Mouse (Mus musculus): ENCODE measurements around the gene Frat1. TPM values are rescaled to one million over a fixed set of nuclear protein-coding genes. Genes with fewer than 3 reads are reported as not detected.
"Not testable (repeated sequence)": the region's sequence is repeated elsewhere in the genome, so short reads cannot be mapped to it uniquely, and the experiment has no call there.

Frat1 gene
- polyA plus RNA-seq, 1 experiment = 7.1 TPM

DNA sequence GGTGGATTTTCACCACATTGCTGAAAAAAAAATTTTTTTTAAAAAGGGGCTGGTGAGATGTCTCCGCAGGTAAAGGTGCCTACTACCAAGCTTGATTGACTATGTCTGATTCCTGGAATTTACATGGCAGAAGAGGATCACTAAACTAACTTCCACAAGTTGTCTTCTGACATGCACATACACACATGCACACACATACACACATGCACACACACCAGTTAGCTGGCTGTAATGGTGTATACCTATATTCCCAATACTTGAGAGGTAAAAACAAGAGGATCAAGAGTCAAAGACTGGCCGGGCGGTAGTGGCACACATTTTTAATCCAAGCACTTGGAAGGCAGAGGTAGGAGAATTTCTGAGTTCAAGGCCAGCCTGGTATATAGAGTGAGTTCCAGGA lies 9.9 kb downstream of the Frat1 start:
- WGBS = 98% methylated on average over 3 of the region's 3 CpGs
- DNase-seq (ENCODE audit: low read depth, low spot score) = no peak

DNA sequence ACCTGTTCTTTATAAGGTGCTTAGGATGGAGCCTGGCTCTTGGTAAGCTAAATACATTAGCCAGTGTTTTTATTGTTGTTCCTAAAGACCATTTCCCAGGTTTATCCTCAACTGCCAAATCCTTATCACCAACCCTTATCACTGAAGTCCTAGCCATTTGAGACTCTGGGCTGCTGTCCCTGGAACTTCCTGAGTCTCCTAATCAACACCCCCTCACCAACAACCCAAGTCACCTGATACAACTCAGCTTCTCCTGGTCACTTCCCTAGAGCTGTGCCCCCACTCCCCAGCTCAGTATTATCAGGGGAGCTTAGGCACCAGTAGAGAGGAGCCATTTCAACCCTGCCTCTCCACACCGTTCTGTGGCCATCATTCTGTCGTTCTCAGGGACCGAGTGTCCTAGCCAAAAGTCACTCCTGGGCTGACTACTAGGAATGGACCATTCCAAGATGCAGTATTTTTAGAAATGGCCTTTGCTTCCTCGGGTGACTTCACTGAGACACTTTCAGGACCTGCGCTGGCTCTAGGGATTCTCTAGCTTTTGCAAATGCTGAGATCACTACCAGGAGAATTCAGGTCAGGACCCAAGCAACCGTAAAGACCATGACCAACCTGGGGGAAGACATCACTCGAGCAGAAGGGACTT lies 11.5 kb downstream of the Frat1 start:
- no peak for DNase-seq (ENCODE audit: low read depth, low spot score)
- WGBS = 75% methylated on average over 7 of the region's 7 CpGs

DNA sequence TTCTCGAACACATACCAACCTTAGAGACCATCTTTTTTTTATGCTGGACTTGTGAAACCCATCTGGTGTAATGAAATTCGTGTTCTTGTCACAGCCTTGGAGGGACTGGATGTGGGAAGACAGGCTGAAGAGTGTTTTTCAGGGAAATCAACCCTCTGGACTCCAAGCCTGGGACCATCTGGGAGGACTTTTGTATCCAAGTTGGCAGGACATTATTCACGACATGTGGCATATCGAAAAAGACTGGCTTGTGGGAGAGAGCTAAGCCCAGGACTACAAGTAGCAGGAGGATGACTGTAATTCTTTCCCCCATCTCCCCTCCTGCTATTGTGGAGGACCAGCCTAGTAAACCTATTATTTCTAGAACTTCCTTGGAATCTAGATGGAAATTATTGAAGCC lies 12.4 kb downstream of the Frat1 start:
- DNase-seq (ENCODE audit: low read depth, low spot score) = no peak
- WGBS = 85% methylated on average over 4 of the region's 4 CpGs

DNA sequence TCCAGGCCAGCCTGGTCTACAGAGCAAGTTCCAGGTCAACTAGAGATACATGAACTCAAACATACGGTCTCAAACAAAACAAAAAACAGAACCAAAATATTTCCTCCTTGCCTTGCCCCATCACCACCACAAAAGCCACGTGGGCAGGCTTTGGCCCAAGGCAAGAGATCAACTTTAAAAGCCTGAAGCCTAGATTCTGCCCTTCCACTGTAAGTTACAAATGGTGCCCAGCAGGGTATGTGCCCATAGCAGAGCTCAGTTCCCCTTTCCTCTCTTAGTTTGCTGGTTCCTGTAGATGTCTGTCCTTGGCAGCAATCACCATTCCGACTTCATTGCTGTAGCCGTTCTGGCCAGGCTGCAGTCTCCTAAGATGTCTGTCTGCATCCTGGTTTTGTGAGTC lies 12.9 kb downstream of the Frat1 start:
- WGBS = 78% methylated on average over 4 of the region's 4 CpGs
- no peak for DNase-seq (ENCODE audit: low read depth, low spot score)

DNA sequence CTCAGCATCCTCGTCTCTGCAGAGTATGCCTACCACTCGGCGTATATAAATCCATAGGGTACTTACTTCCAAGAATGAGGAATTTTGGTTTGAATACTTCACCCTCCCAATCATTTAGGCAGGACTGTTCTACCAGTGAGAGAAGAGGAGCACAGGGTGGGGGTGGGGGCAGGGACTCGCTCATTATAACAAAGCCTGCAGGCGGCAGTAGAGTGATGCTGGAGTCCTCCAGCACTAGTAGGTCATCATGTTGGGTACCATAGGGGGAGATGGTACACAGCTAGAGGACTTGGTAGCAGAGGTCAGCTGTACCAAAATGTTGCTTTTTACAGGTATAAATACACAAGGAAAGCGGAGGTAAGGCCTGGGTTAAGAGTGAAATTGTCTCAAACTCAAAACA lies 14.6 kb downstream of the Frat1 start:
- WGBS = 79% methylated on average over 6 of the region's 6 CpGs
- DNase-seq (ENCODE audit: low read depth, low spot score) = no peak

DNA sequence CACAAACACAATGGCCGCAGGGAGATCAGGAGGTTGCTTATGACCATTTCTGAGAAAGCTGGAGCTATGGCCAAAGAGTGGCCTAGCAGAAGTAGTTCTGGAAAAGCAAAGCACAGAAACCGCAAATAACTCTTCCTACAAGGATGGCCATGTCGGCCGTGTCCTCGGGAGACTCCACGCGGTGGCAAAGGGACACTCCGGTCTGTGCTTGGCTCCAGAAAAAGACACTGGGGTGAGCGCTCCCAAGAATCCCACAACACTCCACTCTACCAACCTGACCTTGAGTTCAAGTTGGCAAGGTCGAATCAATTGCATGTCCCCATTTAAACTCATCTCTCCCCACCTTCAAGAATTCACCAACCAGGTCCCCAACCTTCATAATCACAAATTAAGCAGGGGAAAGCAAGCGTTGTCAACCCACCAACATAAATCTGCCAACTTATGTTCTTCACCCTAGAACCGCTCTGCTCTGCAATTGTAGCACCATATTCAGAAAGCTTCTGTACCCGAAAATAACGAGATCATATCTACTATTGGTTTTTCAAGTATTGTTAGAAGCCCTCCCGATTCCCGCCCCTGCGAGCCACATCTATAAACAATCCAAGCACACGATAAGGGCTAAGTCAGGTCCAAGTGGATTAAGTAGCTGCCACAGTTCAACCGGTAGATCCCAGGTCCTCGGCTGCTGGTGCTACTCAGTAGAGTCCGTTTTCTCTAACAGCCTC lies 16.8 kb downstream of the Frat1 start:
- 5% methylated on average over 21 of the region's 21 CpGs for WGBS
- DNase-seq (ENCODE audit: low read depth, low spot score) = no peak

DNA sequence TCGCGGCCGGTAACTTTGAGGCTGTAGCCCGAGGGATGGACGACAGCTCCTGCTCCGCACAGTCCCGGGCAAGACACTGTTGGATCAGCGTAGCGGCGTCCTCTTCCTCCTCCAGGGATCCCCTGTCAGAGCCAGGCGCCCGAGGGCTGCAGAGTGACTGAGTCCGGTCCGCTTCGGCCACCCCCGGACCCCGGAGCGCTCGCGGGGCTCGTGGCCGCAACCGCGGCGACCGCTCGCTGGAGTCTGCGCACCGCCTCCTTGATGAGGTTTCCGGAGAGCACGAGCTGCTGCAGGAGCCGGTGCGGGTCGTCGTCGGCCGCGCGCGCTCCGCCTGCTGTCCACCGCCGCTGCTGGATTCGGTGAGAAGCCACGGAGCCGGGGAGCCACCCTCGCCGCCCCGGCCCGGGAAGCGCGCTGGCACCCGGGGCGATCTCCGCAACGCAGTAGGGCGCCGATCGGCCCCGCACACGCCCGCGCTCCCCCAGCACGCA lies 17.4 kb downstream of the Frat1 start:
- WGBS = under 1% methylated on average over 63 of the region's 64 CpGs
- DNase-seq (ENCODE audit: low read depth, low spot score) = no peak

DNA sequence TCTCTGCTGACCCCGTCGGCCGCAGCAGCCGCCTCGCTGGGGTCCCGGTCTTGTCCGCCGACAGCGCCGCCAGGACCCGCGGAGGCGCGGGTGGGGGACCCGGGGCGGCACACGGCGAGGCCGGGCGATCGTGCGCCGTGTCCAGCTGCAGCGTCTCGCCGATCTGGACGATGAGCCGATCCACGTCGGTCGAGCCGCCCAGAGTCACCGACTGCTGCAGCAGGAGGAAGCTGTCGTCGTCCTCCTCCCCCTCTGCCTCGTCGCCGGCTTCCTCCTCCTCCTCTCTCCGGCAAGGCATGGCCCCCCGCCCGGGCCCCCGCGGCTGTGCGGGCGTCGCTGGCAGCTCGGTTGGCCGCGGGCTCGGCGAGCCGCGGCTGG lies 17.8 kb downstream of the Frat1 start:
- under 1% methylated on average over 50 of the region's 53 CpGs for WGBS
- not testable (repeated sequence) for DNase-seq (ENCODE audit: low read depth, low spot score)

DNA sequence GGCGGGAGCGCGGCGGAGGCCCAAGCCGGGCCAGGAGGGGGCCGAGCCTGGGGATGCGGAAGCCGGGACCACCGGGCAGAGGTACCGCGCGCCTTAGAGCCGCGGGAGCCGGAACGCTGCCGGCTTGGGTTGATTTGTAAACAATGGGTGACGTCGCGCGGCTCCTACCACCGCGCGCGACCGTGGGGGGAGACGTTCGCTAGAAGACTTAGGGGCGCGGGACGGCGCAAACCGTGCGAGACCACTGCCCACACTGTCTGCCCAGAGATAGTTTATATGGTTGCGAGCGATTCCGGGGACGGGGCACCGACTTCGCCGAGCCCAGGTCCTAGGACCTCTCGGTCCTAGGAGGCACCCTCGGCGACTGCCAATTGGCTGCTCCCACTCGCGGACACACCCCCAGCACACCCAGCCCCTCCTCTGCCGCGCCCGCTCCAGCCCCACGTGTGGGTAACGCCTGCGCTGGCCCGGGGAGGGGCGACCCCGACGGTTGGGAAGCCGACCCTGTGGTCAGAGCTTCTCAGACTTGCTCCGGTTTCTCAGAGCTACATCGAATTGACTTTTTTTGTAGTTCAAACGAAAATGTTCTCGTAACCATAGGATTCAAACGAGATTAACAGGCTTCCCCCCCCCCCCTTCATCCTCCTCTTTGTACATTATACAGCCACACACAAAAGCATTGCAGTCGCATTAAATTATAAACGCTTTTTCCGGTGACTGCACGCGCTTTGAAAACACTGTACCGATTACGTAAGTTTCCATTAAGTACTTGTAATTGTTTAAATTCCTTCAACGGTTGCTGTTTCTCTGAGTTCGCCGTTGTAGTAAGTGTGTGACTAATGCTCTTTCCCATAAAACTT lies 18.5 kb downstream of the Frat1 start, which contains the start of gene Frat2:
TSS of gene Frat2 (minus strand) at position 141 of the 860 bp plus-strand sequence.
- DNase-seq (ENCODE audit: low read depth, low spot score) = no peak
- under 1% methylated on average over 72 of the region's 72 CpGs for WGBS

DNA sequence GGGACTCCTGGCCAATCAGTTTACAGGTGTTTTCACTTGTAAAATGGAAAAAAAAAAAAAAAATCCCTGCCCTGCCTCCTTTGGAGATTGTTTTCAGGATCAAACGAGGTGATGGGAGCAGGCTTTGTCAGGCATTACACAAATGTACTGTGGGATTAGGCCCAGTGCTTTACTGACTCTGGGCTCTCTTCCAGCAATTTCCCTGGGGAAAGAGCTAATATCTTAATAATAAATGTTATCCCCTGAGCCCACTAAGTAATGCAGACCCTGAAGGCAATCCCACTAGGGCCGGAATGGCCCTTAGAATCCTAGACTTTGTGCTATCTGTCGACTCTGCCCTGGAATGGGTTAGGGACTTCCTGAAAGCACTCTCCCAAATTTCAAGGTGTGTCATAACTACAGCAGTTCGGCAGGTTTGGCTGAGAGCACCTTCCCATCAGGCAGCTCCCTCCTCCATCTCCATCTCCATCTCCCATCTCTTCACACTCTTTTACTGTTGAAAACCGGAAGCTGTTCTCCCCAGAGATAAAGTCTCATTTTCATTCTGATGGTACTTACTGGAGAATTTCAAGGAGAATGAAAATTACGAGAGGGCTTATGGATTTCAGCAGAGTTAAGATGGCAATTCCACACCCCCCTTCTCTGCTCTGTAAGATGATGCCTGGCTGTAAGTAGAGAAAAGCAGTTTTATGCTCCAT lies 20.4 kb downstream of the Frat1 start:
- WGBS = 33% methylated on average over 6 of the region's 6 CpGs
- no peak for DNase-seq (ENCODE audit: low read depth, low spot score)

DNA sequence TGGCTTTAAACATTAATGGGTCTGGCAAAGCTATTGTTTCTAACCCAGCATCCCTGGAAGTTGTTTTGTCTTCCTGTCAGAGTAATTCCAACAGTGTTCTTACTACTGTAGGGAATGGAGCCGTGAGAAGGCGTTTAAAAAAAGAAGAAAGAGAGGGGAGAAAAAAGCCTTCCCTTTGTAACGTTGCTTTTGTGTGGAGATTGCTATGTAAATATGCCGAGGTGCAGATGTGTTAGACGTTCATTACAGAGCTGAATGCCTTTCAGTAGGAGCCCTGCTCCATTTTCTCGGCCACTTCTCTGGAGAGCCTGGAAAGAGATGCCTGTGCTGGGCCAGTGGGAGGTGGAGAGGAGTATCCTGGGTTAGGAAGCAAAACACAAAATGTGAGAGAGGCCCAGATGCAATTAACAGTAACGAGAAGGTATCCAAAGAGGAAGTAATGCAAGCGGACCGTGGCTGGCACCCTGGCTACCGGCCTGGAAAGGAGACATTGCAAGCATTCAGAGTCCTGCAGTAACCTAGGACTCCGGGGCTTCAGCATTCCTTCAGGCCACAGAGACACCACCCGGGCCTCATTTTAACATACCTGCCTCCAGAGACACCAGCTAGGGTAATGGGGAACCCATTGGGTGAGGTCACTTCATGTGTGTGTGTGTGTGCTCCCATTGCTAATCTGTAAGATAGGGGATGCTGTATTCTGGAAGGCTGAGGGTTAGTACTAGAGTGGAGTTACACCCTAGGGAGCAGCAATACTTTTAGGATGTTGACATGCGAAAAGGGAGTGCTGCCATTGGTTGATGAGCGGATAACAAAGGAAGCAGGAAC lies 21.2 kb downstream of the Frat1 start:
- no peak for DNase-seq (ENCODE audit: low read depth, low spot score)
- WGBS = 28% methylated on average over 14 of the region's 14 CpGs

DNA sequence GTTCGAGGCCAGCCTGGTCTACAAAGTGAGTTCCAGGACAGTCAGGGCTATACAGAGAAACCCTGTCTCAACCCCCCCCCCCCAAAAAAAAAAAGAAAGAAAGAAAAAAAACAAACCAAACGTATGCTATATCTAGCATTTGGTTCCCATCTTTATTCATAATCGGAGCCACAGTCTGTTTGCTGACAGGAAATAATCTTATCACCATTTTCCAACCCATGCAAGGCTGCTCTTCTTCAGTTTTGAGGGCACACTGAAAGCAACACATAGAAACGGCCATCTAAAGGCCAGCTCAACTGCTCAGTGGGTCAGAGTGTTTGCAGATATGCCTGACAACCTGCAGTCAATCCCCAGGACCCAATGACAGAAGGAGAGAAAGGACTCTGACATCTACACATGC lies 22.7 kb downstream of the Frat1 start:
- 87% methylated on average over 4 of the region's 4 CpGs for WGBS
- no peak for DNase-seq (ENCODE audit: low read depth, low spot score)

DNA sequence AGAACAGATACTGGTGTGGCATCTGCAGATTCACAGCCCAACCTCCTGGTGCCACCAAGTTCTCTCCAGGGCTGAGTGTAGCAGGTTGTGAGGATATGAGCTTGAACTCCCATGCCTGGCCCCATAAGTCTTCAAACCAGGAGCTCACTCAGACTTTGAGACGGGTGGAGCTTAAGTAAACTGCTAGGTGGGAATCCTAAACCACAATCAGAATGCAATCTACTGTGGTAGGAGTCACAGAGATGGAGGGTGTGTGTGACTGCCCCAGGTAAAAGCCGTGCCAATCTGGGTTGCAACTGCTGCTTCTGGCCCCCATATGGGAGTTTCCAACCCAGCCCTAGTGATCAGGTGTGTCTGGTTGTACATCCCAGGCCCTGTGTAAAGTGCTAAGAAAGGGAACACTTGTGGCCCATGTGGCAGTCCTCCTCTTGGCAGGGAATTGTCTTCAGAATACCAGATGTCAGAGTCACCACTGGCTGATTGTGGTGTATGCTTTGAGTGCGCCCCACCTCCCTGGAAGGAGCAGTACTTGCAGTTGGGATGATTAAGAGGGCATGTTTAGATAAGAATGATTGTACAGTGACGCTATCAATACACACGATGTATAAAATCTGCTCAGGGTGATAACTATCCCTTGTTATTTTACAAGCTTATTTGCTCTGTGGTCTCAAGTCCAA lies 27.5 kb downstream of the Frat1 start:
- WGBS = 32% methylated on average over 5 of the region's 5 CpGs
- no peak for DNase-seq (ENCODE audit: low read depth, low spot score)

DNA sequence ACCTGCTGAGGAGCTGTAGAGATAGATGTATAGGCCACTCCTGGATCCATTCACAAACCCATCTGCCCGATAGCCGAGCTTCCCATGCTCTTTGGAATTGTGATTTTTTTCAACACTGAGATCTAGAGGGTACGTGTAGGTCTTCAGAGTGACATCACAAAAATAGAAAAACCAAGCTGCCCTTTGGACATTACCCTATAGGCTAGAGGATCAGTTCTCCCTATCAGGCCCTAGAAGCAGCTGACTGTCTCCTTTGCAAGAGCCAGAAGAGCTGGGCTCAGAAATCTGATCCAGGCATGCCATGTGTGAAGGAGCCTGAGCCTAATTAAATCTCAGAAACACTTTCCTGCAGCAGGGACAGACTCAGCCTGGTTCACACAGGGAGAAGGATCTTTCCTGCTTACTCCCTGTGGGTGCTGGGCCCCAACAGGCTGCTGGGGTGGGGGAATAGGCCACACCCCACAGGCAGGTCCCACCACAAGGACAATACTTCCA lies 28.1 kb downstream of the Frat1 start:
- 33% methylated on average over 3 of the region's 3 CpGs for WGBS
- no peak for DNase-seq (ENCODE audit: low read depth, low spot score)

DNA sequence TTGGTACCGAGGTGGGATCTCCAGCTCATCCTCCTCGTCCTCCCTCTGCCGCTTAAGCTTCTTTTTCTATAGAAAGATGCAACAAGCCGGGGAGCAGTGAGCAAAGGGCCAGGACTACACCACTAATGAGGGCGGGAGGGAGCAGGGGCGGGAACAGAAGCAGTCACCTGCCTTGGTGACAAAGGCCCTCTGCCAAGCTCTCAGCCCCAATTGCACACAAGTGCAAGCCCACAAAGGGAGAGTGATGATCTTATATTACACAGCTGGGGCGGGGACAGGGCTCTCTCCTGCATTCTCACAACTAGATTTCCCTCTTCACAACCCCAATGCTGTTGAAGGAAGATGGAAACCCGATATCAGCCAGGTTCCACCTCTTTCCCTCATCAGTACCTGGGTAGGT lies 36.9 kb downstream of the Frat1 start:
- 65% methylated on average over 8 of the region's 8 CpGs for WGBS
- DNase-seq (ENCODE audit: low read depth, low spot score) = no peak

DNA sequence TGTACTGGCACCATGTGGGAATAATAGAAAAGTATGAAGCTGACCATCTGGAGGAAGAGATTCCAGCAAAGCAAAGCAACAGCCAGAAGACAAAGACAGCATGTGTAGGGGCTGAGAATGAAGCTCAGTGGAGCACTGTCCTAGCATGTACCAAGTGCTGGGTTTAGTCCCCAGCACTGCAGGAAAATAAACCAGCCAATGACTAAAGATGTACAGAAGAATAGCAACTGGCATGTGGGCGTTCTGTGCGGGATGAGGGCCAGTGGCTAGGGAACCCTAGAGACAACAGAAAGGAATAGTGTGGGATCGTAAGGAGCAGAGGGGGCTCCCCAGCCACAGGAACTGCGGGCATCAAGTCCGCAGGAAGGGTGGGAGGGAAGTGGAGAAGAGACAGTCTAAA lies 39.5 kb downstream of the Frat1 start:
- 94% methylated on average over 5 of the region's 5 CpGs for WGBS
- no peak for DNase-seq (ENCODE audit: low read depth, low spot score)

DNA sequence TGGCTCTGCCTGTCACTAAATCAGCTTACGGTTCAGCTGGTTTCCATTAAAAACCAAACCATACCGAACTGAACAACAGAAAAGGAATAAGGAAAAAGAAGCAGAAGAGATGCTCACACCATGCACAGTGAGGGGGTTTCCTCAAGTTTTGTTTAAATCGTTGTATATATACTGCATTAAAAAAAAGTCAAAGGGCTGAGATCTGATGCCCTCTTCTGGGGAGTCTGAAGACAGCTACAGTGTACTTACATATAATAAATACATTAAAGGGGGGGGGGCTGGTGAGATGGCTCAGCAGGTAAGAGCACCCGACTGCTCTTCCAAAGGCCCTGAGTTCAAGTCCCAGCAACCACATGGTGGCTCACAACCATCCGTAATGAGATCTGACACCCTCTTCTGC lies 40.2 kb downstream of the Frat1 start:
- DNase-seq (ENCODE audit: low read depth, low spot score) = not testable (repeated sequence)
- 66% methylated on average over 5 of the region's 5 CpGs for WGBS

DNA sequence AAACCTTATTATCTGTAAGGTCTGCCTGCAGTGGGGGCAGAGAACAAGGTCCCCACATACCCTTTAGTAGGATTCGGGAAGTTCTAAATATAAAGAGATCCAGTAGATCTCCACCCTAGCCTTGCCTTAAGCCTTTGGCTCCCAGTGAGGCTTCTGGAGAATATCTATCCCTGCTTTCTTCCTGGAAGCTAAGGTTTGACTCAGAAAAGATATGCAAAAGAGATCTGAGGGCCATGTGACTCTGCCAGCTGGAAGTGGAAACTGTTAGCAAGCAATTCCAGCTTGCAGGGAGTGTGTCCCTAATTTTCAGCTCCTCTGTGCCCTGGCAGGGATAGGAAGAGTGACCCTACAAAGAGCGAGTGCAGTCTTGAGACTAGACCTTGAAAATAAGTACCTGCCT lies 42.5 kb downstream of the Frat1 start:
- 87% methylated on average over 2 of the region's 2 CpGs for WGBS
- DNase-seq (ENCODE audit: low read depth, low spot score) = no peak

All from large intestine, adult 2 months (tissue).